Mouse (Mus musculus) ES-E14 (cell line): Measurements from ENCODE around the gene Cfap69.

Source experiments
- HCFC1 ChIP-seq: IDR thresholded peaks from 2 replicates; pipeline ENCODE4 v1.6.1; 2012; ENCODE audit warnings: low read length, inconsistent platforms, borderline replicate concordance; ENCODE audit not compliant: insufficient read depth
- MAFK ChIP-seq: IDR thresholded peaks from 2 replicates; pipeline ENCODE4 v1.6.1; 2014; ENCODE audit warnings: mild to moderate bottlenecking, low read depth, low read length, inconsistent platforms; ENCODE audit not compliant: insufficient read depth

DNA sequence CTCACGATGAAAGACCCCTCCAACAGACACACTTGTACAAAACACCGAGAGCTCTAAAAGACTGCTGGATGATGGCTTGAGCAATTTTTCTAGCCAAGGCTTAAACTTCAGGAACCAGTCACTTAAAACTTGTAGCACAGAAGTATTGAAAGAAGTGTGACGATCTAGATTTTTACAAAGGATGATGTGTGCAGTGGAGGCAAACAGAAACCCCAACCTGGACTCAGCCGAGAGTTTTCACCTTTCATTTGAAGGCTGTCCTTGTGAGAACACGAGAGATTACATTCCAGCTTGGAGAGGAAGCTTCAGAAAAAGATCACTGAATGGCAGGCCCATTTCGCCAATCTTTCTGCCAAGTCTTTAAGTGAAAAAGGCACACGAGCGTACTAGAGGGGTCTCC is 104.2 kb downstream of the Cfap69 start:
- TF ChIP-seq MAFK: no peak
- TF ChIP-seq HCFC1: no peak
